Mouse (Mus musculus): ENCODE data around the gene H2-M5. TPM values are rescaled to one million over a fixed set of nuclear protein-coding genes. Genes with fewer than 3 reads are reported as not detected.
A peak's percentile ranks its signal among the peaks of the same experiment; 100 is the strongest.
"Not testable (repeated sequence)": the region's sequence is repeated elsewhere in the genome, so short reads cannot be mapped to it uniquely, and the experiment has no call there.

Gene H2-M5
- polyA plus RNA-seq (2015; fragmentation: Nextera tagmentation; extraction: Ambion mirVana) = 1.6 and 2.3 TPM in 2 replicates

DNA sequence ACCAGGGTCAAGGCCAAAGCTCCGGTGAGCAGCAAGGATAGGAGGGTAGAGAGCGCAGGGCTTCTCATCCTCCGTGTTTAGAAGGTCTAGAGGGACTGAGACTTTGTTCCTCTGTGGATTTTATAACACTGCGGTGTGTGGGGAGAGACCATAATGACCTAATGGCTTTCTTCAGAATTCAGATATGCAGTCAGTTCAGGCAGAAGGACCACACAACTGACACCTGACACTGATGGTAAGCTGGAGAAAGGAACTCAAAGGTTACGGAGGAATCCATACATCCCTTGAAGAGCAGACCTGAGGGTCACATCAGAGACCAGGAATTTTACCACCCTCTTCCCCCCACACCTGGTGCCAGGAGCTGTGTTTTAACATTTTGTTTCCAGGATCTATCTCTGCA, at the start of gene H2-M5:
H2-M5 (minus strand) TSS at position 101 of the 400 bp plus-strand sequence.
- H3K27ac ChIP-seq (ENCODE audit: low read length) = no peak within 1 kb of the TSS
- no peaks in the 10 kb centered on the region for H3K4me1 ChIP-seq (replicated peaks; ENCODE audit: control insufficient read depth, insufficient read depth, low read length)
- no peaks in the 10 kb centered on the region for H3K36me3 ChIP-seq (ENCODE audit: control insufficient read depth, insufficient read depth)
- ATAC-seq = no peak
- no peaks in the 10 kb centered on the region for H3K9me3 ChIP-seq (ENCODE audit: control insufficient read depth, low read length)
- no peak within 1 kb of the TSS for H3K9ac ChIP-seq (replicated peaks; ENCODE audit: low read depth, low read length)
- peaks cover 19% of the 10 kb centered on the region for H3K27me3 ChIP-seq (replicated peaks; ENCODE audit: control insufficient read depth, insufficient read depth, low read length)
- WGBS = 20% methylated on average over 5 of the region's 5 CpGs
- H3K4me3 ChIP-seq (replicated peaks; ENCODE audit: low read length) = 0 out of 2 replicates have a peak within 1 kb of the TSS, but pooled peaks have one; percentile 9
- H3K4me2 ChIP-seq (ENCODE audit: low read length) = peak within 1 kb of the TSS; percentile 5; the same call in 1 of the 2 replicates

DNA sequence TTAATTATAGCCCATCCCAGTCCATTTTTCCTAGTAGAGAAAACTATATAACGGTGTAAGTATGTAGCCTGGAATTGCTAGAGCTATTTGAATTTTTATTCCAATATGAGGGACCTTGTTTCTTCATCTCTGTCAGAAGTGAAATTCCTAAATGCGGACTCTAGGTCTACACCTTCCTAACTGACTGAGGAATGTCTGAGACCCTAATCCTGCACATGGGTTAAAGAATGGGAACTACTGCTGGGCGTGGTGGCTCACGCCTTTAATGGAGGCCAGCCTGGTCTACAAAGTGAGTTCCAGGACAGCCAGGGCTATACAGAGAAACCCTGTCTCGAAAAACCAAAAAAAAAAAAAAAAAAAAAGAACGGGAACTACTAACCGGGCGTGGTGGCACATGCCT, 39.8 kb upstream of the H2-M5 start:
- 59% methylated on average over 8 of the region's 8 CpGs for WGBS
- peaks cover 4% of the 10 kb centered on the region; the same call in 1 of the 2 replicates for H3K4me1 ChIP-seq (replicated peaks; ENCODE audit: control insufficient read depth, insufficient read depth, low read length)
- ATAC-seq = peak; percentile 9; the same call in 1 of the 2 replicates
- H3K27ac ChIP-seq (ENCODE audit: low read length) = peak overlapping the region; percentile 98
- peak overlapping the region; percentile 50 for H3K4me3 ChIP-seq (replicated peaks; ENCODE audit: low read length)
- H3K9me3 ChIP-seq (ENCODE audit: control insufficient read depth, low read length) = no peaks in the 10 kb centered on the region
- H3K9ac ChIP-seq (replicated peaks; ENCODE audit: low read depth, low read length) = peak overlapping the region; percentile 59
- peak overlapping the region; percentile 44 for H3K4me2 ChIP-seq (ENCODE audit: low read length)
- no peaks in the 10 kb centered on the region for H3K36me3 ChIP-seq (ENCODE audit: control insufficient read depth, insufficient read depth)
- no peaks in the 10 kb centered on the region for H3K27me3 ChIP-seq (replicated peaks; ENCODE audit: control insufficient read depth, insufficient read depth, low read length)

DNA sequence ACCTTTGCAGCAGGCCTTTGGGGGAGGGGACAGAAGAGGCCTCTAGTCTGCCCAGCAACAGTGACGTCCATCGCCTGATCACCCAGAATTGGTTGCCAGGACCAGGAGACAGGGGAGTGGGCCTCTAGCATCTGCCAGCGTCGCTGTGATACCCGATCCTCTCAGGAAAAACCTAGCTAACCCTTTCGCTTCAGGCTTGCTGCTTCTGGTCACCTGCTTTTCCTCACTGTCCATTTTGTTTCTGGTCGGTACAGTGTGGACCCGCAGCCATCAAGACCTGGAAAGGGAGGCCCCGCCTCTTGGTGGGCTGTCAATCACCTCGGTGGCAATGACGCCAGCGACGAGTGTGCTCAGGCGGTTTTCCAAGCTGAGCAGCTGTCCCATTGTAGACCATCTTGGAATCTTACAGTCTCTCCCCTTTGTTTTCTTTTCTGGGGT, 39.4 kb upstream of the H2-M5 start:
- H3K4me1 ChIP-seq (replicated peaks; ENCODE audit: control insufficient read depth, insufficient read depth, low read length) = peaks cover 4% of the 10 kb centered on the region; the same call in 1 of the 2 replicates
- no peaks in the 10 kb centered on the region for H3K36me3 ChIP-seq (ENCODE audit: control insufficient read depth, insufficient read depth)
- peak overlapping the region; percentile 44 for H3K4me2 ChIP-seq (ENCODE audit: low read length)
- no peaks in the 10 kb centered on the region for H3K9me3 ChIP-seq (ENCODE audit: control insufficient read depth, low read length)
- peak overlapping the region; percentile 59 for H3K9ac ChIP-seq (replicated peaks; ENCODE audit: low read depth, low read length)
- 0% methylated on average over 14 of the region's 14 CpGs for WGBS
- peak; percentile 98 for ATAC-seq
- no peaks in the 10 kb centered on the region for H3K27me3 ChIP-seq (replicated peaks; ENCODE audit: control insufficient read depth, insufficient read depth, low read length)
- H3K27ac ChIP-seq (ENCODE audit: low read length) = peak overlapping the region; percentile 98
- H3K4me3 ChIP-seq (replicated peaks; ENCODE audit: low read length) = peak overlapping the region; percentile 50

DNA sequence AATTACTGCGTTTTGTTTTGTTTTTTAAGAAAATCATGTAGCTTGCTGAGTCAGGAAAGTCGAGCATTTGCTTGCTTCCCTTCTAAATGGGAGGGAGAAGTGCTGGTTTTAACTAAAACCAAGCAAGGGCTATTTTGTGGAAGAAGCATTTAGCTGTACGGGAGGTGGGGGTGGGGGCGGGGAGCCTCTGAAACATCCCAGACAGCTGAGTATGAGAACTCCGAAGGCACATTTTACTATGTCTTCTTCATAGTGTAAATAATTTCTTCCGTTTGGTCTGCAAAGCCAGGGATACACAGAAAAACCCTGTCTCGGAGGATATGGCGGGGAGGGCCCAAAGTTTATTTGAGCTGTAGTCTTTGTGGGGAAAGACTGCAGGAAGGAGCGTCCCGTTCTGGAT, 38.9 kb upstream of the H2-M5 start:
- Histone ChIP-seq H3K4me1 (replicated peaks; ENCODE audit: control insufficient read depth, insufficient read depth, low read length) (peaks cover 4% of the 10 kb centered on the region; the same call in 1 of the 2 replicates), H3K9ac (replicated peaks; ENCODE audit: low read depth, low read length) (peak overlapping the region; percentile 59)

DNA sequence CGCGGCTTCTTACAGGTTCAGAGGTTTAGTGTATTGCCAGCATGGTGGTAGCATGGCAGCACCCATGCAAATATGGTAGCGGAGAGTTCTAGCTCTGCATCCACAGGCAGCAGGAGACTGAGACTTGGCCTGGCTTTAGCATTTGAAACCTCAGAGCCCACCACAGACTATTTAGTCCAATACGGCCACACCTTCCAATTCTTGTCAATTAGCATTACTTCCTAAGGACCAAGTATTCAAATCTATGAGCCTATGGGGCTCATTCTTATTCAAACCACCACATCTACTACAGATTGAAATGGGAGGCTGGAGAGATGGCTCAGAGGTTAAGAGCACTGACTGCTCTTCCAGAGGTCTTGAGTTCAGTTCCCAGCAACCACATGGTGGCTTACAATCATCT, 38.1 kb upstream of the H2-M5 start:
- no peaks in the 10 kb centered on the region for H3K27me3 ChIP-seq (replicated peaks; ENCODE audit: control insufficient read depth, insufficient read depth, low read length)
- H3K4me2 ChIP-seq (ENCODE audit: low read length) = no peak overlapping the region
- no peaks in the 10 kb centered on the region for H3K36me3 ChIP-seq (ENCODE audit: control insufficient read depth, insufficient read depth)
- ATAC-seq = no peak
- H3K4me3 ChIP-seq (replicated peaks; ENCODE audit: low read length) = no peak overlapping the region
- peaks cover 4% of the 10 kb centered on the region; the same call in 1 of the 2 replicates for H3K4me1 ChIP-seq (replicated peaks; ENCODE audit: control insufficient read depth, insufficient read depth, low read length)
- no peak overlapping the region for H3K9ac ChIP-seq (replicated peaks; ENCODE audit: low read depth, low read length)
- WGBS = 97% methylated on average over 4 of the region's 4 CpGs
- no peaks in the 10 kb centered on the region for H3K9me3 ChIP-seq (ENCODE audit: control insufficient read depth, low read length)
- peak overlapping the region; percentile 24; the same call in 1 of the 2 replicates for H3K27ac ChIP-seq (ENCODE audit: low read length)

More for the DNA sequence above, 38.9 kb upstream of the H2-M5 start:
- Histone ChIP-seq H3K9me3 (ENCODE audit: control insufficient read depth, low read length) (no peaks in the 10 kb centered on the region), H3K4me2 (ENCODE audit: low read length) (peak overlapping the region; percentile 44), H3K36me3 (ENCODE audit: control insufficient read depth, insufficient read depth) (no peaks in the 10 kb centered on the region), H3K27me3 (replicated peaks; ENCODE audit: control insufficient read depth, insufficient read depth, low read length) (no peaks in the 10 kb centered on the region), H3K4me3 (replicated peaks; ENCODE audit: low read length) (peak overlapping the region; percentile 50), H3K27ac (ENCODE audit: low read length) (peak overlapping the region; percentile 98)
- peak; percentile 18 for ATAC-seq
- WGBS = 3% methylated on average over 10 of the region's 10 CpGs

DNA sequence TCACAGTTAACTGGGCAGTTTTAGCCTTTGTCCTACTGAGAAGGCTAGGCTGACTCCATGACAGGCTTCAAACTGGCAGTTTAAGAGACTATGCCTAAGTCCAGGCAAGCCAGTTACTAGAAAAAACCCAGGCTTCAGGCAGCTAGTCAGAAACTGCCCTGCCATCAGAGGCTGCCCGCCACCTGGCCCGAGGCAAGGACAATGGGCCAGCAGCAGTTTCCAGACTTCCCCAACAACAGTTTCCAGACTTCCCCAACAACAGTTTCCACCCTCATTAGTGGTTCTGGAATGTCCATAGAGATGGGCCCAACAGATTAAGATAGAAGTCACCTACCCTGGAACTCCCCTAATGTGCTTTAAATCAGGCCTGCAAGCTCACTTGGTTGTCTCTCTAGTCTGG, 37.1 kb upstream of the H2-M5 start:
- Histone ChIP-seq H3K9me3 (ENCODE audit: control insufficient read depth, low read length) (no peaks in the 10 kb centered on the region), H3K4me2 (ENCODE audit: low read length) (no peak overlapping the region), H3K9ac (replicated peaks; ENCODE audit: low read depth, low read length) (no peak overlapping the region), H3K36me3 (ENCODE audit: control insufficient read depth, insufficient read depth) (no peaks in the 10 kb centered on the region), H3K4me3 (replicated peaks; ENCODE audit: low read length) (no peak overlapping the region), H3K27ac (ENCODE audit: low read length) (no peak overlapping the region), H3K27me3 (replicated peaks; ENCODE audit: control insufficient read depth, insufficient read depth, low read length) (no peaks in the 10 kb centered on the region), H3K4me1 (replicated peaks; ENCODE audit: control insufficient read depth, insufficient read depth, low read length) (peaks cover 4% of the 10 kb centered on the region; the same call in 1 of the 2 replicates)
- ATAC-seq = no peak
- WGBS = 44% methylated on average over 2 of the region's 2 CpGs

DNA sequence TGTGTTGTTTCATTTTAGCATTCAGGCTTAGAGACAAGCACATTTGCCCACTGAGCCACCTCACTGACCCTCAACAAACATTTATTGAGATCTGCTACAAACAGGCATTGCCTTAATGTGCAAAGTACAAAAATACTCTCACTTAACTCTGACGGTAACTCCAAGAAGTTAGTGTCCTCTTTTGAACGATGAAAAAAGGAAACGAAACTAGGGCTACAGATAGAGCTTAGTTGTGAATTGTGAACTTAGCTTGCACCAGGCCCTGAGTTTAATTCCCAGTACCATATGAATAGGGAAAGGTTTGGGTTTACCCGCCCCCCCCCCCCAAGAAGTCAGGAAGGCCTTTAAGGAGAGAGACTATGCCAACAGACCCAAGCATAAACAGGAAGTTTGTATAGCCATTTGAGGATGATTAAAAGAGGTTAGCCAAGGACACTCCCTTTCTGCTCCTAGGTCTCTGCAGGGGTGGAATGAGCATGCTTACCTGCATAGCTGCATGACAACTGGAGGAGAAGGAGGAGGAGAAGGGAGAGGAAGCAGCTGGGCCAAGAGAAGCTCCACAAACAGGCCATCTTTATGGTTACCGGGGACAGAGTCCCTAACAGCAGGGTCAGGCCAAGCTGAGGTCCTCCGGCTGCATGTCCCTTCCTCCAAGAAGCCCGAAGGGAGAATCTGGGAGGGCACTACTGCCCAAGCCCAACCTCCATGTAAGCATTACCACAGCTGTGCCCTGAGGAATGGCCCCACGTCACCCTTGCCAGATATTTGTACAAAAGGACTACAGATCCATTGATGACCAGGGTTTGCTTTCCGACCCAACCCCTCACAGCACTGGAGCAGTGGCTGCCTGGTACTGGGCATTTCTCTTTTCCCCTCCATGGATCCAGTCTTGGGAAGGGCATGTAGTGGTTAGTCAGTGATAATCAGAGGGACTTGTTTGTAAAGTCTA, 33.6 kb upstream of the H2-M5 start, which contains the start of gene Mog:
Mog (minus strand) TSS at position 771 of the 949 bp plus-strand sequence.
- H3K9me3 ChIP-seq (ENCODE audit: control insufficient read depth, low read length) = no peaks in the 10 kb centered on the region
- H3K4me3 ChIP-seq (replicated peaks; ENCODE audit: low read length) = no peak within 1 kb of the TSS
- H3K27me3 ChIP-seq (replicated peaks; ENCODE audit: control insufficient read depth, insufficient read depth, low read length) = no peaks in the 10 kb centered on the region
- no peak within 1 kb of the TSS for H3K4me2 ChIP-seq (ENCODE audit: low read length)
- no peaks in the 10 kb centered on the region for H3K4me1 ChIP-seq (replicated peaks; ENCODE audit: control insufficient read depth, insufficient read depth, low read length)
- H3K36me3 ChIP-seq (ENCODE audit: control insufficient read depth, insufficient read depth) = no peaks in the 10 kb centered on the region
- WGBS = 78% methylated on average over 9 of the region's 9 CpGs
- H3K9ac ChIP-seq (replicated peaks; ENCODE audit: low read depth, low read length) = no peak within 1 kb of the TSS
- no peak within 1 kb of the TSS for H3K27ac ChIP-seq (ENCODE audit: low read length)
- no peak for ATAC-seq

DNA sequence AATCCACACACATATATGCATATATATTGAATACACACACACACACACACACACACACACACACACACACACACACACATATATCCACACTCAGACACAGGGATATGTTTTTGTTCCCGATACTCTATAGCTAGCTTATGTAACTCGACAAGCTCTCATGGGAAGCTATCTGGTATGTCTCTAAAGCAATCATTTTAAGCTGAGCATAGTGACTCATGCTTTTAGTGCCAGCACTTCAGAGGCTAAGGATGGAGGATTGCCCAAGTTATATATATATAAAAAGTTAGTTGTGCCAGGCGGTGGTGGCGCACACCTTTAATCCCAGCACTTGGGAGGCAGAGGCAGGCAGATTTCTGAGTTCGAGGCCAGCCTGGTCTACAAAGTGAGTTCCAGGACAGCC, 29.9 kb upstream of the H2-M5 start:
- WGBS = 87% methylated on average over 5 of the region's 5 CpGs
- not testable (repeated sequence) for ATAC-seq; H3K4me1 ChIP-seq (replicated peaks; ENCODE audit: control insufficient read depth, insufficient read depth, low read length)

DNA sequence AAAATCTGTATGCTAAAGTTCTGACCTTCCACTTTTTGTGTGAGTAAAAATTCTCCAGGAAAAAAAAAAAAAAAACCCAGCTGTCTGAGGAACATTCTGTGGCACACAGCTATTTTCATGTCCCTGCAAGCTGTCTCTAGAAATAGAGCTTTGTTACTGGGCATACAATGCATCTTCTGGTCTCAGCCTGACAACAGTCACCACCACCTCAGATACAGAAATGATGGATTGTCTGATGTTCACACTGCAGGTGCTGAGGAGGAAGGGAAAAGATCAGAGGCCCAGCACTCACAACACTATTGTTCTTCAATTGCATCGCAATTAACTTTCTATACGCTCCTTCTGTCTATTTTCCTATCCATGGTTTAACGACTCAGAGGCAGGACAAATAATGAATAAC, 29.0 kb upstream of the H2-M5 start:
- no peak overlapping the region for H3K4me2 ChIP-seq (ENCODE audit: low read length)
- no peak for ATAC-seq
- H3K27ac ChIP-seq (ENCODE audit: low read length) = no peak overlapping the region
- H3K9ac ChIP-seq (replicated peaks; ENCODE audit: low read depth, low read length) = no peak overlapping the region
- no peak overlapping the region for H3K4me3 ChIP-seq (replicated peaks; ENCODE audit: low read length)
- H3K9me3 ChIP-seq (ENCODE audit: control insufficient read depth, low read length) = no peaks in the 10 kb centered on the region
- no peaks in the 10 kb centered on the region for H3K27me3 ChIP-seq (replicated peaks; ENCODE audit: control insufficient read depth, insufficient read depth, low read length)
- no peaks in the 10 kb centered on the region for H3K36me3 ChIP-seq (ENCODE audit: control insufficient read depth, insufficient read depth)
- WGBS = 46% methylated on average over 3 of the region's 3 CpGs
- H3K4me1 ChIP-seq (replicated peaks; ENCODE audit: control insufficient read depth, insufficient read depth, low read length) = no peaks in the 10 kb centered on the region

More for the DNA sequence above, 29.9 kb upstream of the H2-M5 start:
- not testable (repeated sequence) for H3K36me3 ChIP-seq (ENCODE audit: control insufficient read depth, insufficient read depth); H3K27ac ChIP-seq (ENCODE audit: low read length); H3K9me3 ChIP-seq (ENCODE audit: control insufficient read depth, low read length); H3K9ac ChIP-seq (replicated peaks; ENCODE audit: low read depth, low read length); H3K4me3 ChIP-seq (replicated peaks; ENCODE audit: low read length); H3K27me3 ChIP-seq (replicated peaks; ENCODE audit: control insufficient read depth, insufficient read depth, low read length); H3K4me2 ChIP-seq (ENCODE audit: low read length)

Measured in forebrain, embryonic 16.5 days (tissue).